Mouse (Mus musculus) midbrain, postnatal 0 days (tissue): ENCODE data around the gene Fhdc1. TPM values are rescaled to one million over a fixed set of nuclear protein-coding genes. Genes with fewer than 3 reads are reported as not detected.

Experiments
- ATAC-seq: fragments of 200-750 bp; cut with Nextera tagmentation; 2 replicates; pipeline ENCODE4 v1.8.0; 2017; ENCODE audit warnings: moderate number of reproducible peaks, mild to moderate bottlenecking, moderate TSS enrichment, moderate library complexity; ENCODE audit not compliant: low FRiP score
- DNase-seq: peaks from one replicate; pipeline ENCODE4 v3.0.0-alpha.2; 2015; ENCODE audit warnings: low spot score
- H3K27ac ChIP-seq: fragments of 300-500 bp; sonication (generic); 2 replicates; pipeline ENCODE4 v1.5.1; 2014; ENCODE audit warnings: low read depth, mild to moderate bottlenecking, low read length, mixed read lengths
- H3K27me3 ChIP-seq: fragments of 300-500 bp; sonication (generic); 2 replicates; pipeline ENCODE4 v1.6.1; 2014; ENCODE audit warnings: low read length, control low read depth, mixed read lengths; ENCODE audit not compliant: insufficient read depth
- H3K36me3 ChIP-seq: fragments of 300-500 bp; sonication (generic); 2 replicates; pipeline ENCODE4 v1.6.1; 2014; ENCODE audit warnings: low read length, control low read depth, mixed read lengths; ENCODE audit not compliant: insufficient read depth
- H3K4me1 ChIP-seq: fragments of 300-500 bp; sonication (generic); 2 replicates; pipeline ENCODE4 v1.6.1; 2014; ENCODE audit warnings: mild to moderate bottlenecking, control low read depth, antibody characterized with exemption, low read length, mixed read lengths; ENCODE audit not compliant: insufficient read depth
- H3K4me2 ChIP-seq: fragments of 300-500 bp; sonication (generic); 2 replicates; pipeline ENCODE4 v1.6.1; 2014; ENCODE audit warnings: low read depth, mild to moderate bottlenecking, low read length, mixed read lengths; ENCODE audit not compliant: poor library complexity, severe bottlenecking
- H3K4me3 ChIP-seq: fragments of 300-500 bp; sonication (generic); 2 replicates; pipeline ENCODE4 v1.5.1; 2014; ENCODE audit warnings: low read depth, mild to moderate bottlenecking, low read length, moderate library complexity
- H3K9ac ChIP-seq: fragments of 300-500 bp; sonication (generic); replicated peaks from 2 replicates; pipeline ENCODE4 v1.6.1; 2014; ENCODE audit warnings: mild to moderate bottlenecking, low read length, moderate library complexity, mixed read lengths; ENCODE audit not compliant: poor library complexity, severe bottlenecking
- H3K9me3 ChIP-seq: fragments of 300-500 bp; sonication (generic); 2 replicates; pipeline ENCODE4 v1.6.1; 2016; ENCODE audit warnings: low read length, control low read depth
- CTCF ChIP-seq: IDR thresholded peaks from 2 replicates; pipeline ENCODE4 v1.5.1; 2016; ENCODE audit warnings: antibody characterized with exemption, mild to moderate bottlenecking
- WGBS: fragments of 180-500 bp; shearing (Covaris S2); extraction: QIAGEN DNeasy Blood & Tissue Kit; methylation state at CpG from one replicate; pipeline ENCODE4 v1.1.7; 2014; 5-methylcytosine and 5-hydroxymethylcytosine counted together
- polyA plus RNA-seq: library from polyadenylated mRNA; unstranded; fragments of >200 nt; fragmentation: Nextera tagmentation; extraction: Ambion mirVana; gene quantifications from 2 replicates; pipeline ENCODE4 v1.2.1, GENCODE M21; 2015
- total RNA-seq: library from RNA; depleted of rRNA; stranded (reverse); fragments of >200 nt; gene quantifications from 2 replicates; pipeline ENCODE4 v1.2.3, GENCODE M21; 2014

Fhdc1 gene
- total and polyA plus RNA-seq, 2 experiments from 2014 or later = 3.0 to 3.7 TPM

DNA sequence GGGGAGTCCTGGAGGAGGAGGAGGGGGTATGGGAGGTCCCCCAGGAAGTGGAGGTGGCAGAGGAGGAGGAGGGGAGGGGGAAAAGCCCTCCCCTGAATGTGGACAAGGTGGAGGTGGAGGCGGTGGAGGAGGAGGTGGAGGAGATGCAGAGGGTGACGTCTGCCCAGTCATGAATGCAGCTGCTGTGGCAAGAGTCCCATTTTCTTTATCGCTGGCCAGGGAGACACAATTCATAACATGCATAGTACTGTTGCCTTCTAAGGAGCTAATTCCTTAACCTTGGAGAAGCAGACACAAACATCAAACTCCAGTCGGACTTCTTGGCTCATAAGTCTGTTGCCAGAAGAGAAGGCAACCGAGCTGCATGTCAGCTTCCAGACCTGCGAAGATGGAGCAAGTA, 5.8 kb downstream of the Fhdc1 start:
- Histone ChIP-seq H3K4me3 (no peak overlapping the region), H3K9ac (no peak overlapping the region), H3K27me3 (0 out of 2 replicates have a peak, but pooled peaks cover 9% of the 10 kb centered on the region), H3K36me3 (no peaks in the 10 kb centered on the region), H3K9me3 (no peaks in the 10 kb centered on the region), H3K4me1 (peaks cover 13% of the 10 kb centered on the region; the same call in 1 of the 2 replicates), H3K27ac (no peak overlapping the region), H3K4me2 (no peak overlapping the region)
- WGBS = 88% methylated on average over 6 of the region's 6 CpGs
- no peak for TF ChIP-seq CTCF
- DNase-seq = no peak
- no peak for ATAC-seq

GRCm38 (mm10) chr3:84472955-84473354, 7.3 kb downstream of the Fhdc1 start:
- DNase-seq = no peak
- Histone ChIP-seq H3K27me3 (0 out of 2 replicates have a peak, but pooled peaks cover under 1% of the 10 kb centered on the region), H3K36me3 (no peaks in the 10 kb centered on the region), H3K27ac (no peak overlapping the region), H3K9ac (no peak overlapping the region), H3K4me2 (no peak overlapping the region), H3K4me1 (0 out of 2 replicates have a peak, but pooled peaks cover 5% of the 10 kb centered on the region), H3K9me3 (no peaks in the 10 kb centered on the region), H3K4me3 (no peak overlapping the region)
- TF ChIP-seq CTCF = no peak
- WGBS = 69% methylated on average over 5 of the region's 5 CpGs
- ATAC-seq = no peak

GRCm38 (mm10) chr3:84472527-84472926, 7.7 kb downstream of the Fhdc1 start:
- no peak overlapping the region for H3K4me3 ChIP-seq
- ATAC-seq (no peak), DNase-seq (no peak)
- H3K27ac ChIP-seq = no peak overlapping the region
- no peak for TF ChIP-seq CTCF
- H3K9ac ChIP-seq = no peak overlapping the region
- H3K27me3 ChIP-seq = no peaks in the 10 kb centered on the region
- WGBS = 54% methylated on average over 3 of the region's 3 CpGs
- no peaks in the 10 kb centered on the region for H3K36me3 ChIP-seq
- 0 out of 2 replicates have a peak, but pooled peaks cover 5% of the 10 kb centered on the region for H3K4me1 ChIP-seq
- no peak overlapping the region for H3K4me2 ChIP-seq
- no peaks in the 10 kb centered on the region for H3K9me3 ChIP-seq

DNA sequence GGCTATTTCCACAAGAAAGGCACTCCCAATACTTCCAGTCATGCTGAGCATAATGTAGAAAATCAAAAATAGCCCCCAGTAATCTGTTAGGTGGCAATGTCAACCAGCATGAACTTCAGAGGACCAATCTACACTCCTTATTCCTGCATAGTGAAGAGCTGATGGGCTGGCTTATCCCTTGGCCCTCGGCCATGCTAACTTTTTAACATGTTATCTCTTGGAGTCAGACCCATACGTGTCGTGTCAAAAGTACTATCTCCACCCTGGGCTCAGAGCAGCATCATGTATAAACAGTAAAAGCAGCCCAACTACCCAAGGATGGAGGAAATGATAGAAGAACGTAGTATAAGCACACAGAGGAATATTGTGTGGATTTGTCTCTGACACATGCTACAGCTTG, 9.1 kb downstream of the Fhdc1 start:
- WGBS = 91% methylated on average over 4 of the region's 4 CpGs
- no peaks in the 10 kb centered on the region for H3K36me3 ChIP-seq
- no peak for TF ChIP-seq CTCF
- H3K4me1 ChIP-seq = 0 out of 2 replicates have a peak, but pooled peaks cover 5% of the 10 kb centered on the region
- no peaks in the 10 kb centered on the region for H3K9me3 ChIP-seq
- no peak overlapping the region for H3K4me3 ChIP-seq
- H3K27me3 ChIP-seq = no peaks in the 10 kb centered on the region
- DNase-seq (no peak), ATAC-seq (no peak)
- no peak overlapping the region for H3K27ac ChIP-seq
- H3K9ac ChIP-seq = no peak overlapping the region
- no peak overlapping the region for H3K4me2 ChIP-seq

DNA sequence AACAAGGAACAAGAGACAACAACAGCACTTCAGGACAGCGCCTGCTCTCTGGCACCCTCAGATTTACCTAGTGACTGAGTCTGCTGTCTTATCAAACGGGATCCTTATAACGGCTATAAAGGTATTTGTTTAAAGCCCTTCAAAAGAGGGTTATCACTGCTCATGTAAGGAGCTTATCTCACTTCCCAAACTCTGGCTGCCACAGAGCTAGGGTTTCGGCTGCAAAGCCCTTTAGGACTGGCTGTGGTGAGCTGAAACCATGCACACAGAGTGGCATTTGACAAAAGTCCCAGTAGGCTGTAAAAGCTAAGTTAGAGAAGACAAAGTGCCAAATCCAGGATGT, 12.1 kb downstream of the Fhdc1 start:
- H3K9me3 ChIP-seq = no peaks in the 10 kb centered on the region
- no peak overlapping the region for H3K4me2 ChIP-seq
- ATAC-seq (no peak), DNase-seq (no peak)
- H3K4me1 ChIP-seq = 0 out of 2 replicates have a peak, but pooled peaks cover 5% of the 10 kb centered on the region
- no peaks in the 10 kb centered on the region for H3K36me3 ChIP-seq
- no peak overlapping the region for H3K9ac ChIP-seq
- H3K27me3 ChIP-seq = no peaks in the 10 kb centered on the region
- no peak for TF ChIP-seq CTCF
- no peak overlapping the region for H3K4me3 ChIP-seq
- no peak overlapping the region for H3K27ac ChIP-seq
- WGBS = 32% methylated on average over 4 of the region's 4 CpGs

- Histone ChIP-seq H3K36me3 (no peaks in the 10 kb centered on the region), H3K9ac (no peak overlapping the region), H3K4me1 (0 out of 2 replicates have a peak, but pooled peaks cover under 1% of the 10 kb centered on the region), H3K27me3 (no peaks in the 10 kb centered on the region), H3K4me3 (no peak overlapping the region), H3K27ac (no peak overlapping the region), H3K4me2 (no peak overlapping the region), H3K9me3 (no peaks in the 10 kb centered on the region)
- no peak for ATAC-seq
- no peak for TF ChIP-seq CTCF
- DNase-seq = no peak
- 53% methylated on average over 10 of the region's 10 CpGs for WGBS
Measured at GRCm38 (mm10) chr3:84467419-84468110, 12.7 kb downstream of the Fhdc1 start.
